Mouse (Mus musculus) gastrocnemius, postnatal 25 days (tissue): ENCODE results near the gene Chodl. TPM values are rescaled to one million over a fixed set of nuclear protein-coding genes. Genes with fewer than 3 reads are reported as not detected.
A peak's percentile ranks its signal among the peaks of the same experiment; 100 is the strongest.

Experiments used
- DNase-seq: peaks from one replicate; pipeline ENCODE4 v3.0.0; 2022
- long read RNA-seq, 2 experiments: library from polyadenylated mRNA; stranded (forward); transcript quantifications; one replicate each; pipeline ENCODE4 v2.0.0; 2021
- total RNA-seq, 2 experiments: library from RNA; stranded (reverse); gene quantifications; 1 replicate in 1 of 2; 2 replicates in 1 of 2; pipeline ENCODE4 v1.2.3; 2021

Chodl gene
- total RNA-seq = 10 to 100 TPM in 1 of 2 experiments, 1 to 10 TPM in 1; 6.2 to 11.7 TPM
- long read RNA-seq, experiment 1, transcript Chodl-201 (6 exons, 2,535 nt) = major isoform, 10 of 20 reads
- long read RNA-seq, experiment 1, partial matches to known transcripts = 0 of 20 reads
- long read RNA-seq, experiment 1, other reads (novel, unspliced or antisense) = 10 of 20 reads
- long read RNA-seq, experiment 2, transcript Chodl-201 (6 exons, 2,535 nt) = major isoform, 13 of 27 reads
- long read RNA-seq, experiment 2, partial matches to known transcripts = 0 of 27 reads
- long read RNA-seq, experiment 2, other reads (novel, unspliced or antisense) = 14 of 27 reads

- DNase-seq = peak; percentile 25
Observed at GRCm38 (mm10) chr16:78930382-78931286, at the start of gene Chodl. TSS of gene Chodl (plus strand) at chr16:78930948.

DNA sequence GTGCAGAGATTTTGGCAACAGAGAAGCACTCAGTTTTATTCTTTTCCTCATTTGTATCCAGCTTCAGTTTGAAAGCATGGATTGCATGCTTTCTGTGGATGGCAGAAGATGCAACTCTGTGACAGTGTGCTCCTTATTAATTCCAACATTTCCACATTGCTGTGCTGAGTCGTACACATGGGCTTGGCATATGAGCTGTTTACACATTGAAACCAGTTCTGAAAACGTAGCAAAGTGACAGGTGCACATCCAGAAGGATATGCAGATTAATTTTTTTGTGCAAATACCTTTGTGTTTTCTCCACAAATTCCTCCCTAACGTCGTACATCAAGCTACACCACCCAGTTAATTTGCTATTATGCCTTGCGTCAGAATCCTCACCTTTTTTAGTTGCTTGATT is 8.1 kb upstream of the Chodl start:
- no peak for DNase-seq

DNA sequence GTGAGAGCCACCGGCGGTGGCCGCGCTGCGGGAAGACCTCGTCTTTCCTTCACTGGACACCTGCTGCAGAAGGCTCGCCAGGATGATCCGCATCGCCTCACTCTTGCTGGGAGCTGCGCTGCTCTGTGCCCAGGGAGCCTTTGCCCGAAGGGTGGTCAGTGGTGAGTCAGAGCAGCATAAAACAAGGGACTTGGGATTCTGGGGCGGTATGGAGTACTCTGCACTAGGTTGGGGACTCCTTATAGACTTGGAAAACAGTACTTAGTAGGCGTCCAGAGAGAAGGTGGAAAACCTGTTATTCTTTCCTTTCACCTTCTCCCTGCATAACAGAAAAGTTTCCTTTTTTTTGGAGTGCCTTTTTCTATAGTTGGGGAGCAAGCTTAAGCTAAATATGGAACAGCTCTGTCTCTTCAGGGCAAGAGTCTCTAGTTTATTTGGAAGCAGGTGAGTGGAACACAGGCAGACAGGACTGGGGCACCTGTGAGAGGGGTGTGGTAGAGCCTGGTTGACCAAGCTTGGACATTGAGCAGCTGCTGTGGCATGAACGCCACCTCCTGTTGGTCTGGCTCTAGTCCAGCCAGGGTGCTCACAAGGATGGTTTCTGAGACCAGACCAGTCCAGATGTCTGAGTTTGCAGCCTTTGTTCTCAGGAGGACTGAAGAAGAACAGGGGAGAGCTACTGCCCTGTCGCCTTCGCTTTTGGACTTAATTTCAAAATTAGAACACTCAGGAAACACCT is 708 bp downstream of the Chodl start:
- DNase-seq = no peak

DNA sequence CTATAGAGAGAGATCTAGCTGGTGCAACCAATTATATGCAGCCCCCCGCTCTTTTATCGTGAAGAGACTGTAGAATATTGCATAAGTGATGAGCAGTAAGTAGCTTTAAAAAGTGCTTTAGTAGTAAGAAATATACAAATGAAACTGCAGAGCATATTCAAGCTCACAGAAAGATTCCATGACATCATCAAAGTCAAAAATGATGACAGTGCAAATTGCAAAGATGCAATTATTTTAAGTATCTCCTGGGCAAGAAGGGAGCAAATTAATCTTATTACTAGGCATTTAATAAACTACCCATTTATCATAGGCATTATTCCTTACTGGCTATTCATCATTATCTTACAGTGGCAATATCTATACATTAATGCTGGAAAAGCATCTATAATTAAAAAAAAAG is 3.5 kb downstream of the Chodl start:
- DNase-seq = no peak

DNA sequence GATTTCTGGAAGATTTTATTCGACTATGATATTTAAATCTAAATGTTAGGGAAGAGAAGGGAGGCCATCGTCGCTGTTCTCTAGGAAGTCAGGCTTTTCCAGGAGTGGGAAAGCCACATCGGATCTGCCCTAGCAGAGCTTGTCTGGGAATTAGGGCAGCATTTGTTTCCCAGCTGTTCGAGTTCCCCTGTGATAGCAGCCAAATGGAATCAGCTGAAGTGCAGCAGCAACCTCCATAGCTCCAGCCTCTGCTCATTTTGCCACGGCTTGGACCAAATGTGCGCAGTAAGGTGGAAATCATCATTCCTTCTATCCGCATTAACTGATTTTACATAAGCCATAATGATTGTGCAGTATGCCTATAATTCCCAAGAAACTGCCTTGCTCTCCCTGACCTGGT is 7.0 kb downstream of the Chodl start:
- DNase-seq = peak; percentile 8

- no peak for DNase-seq
Observed at GRCm38 (mm10) chr16:78950359-78950758, 19.6 kb downstream of the Chodl start.

GRCm38 (mm10) chr16:78957434-78957833 is 26.7 kb downstream of the Chodl start:
- DNase-seq = no peak

GRCm38 (mm10) chr16:78969091-78969731 is 38.5 kb downstream of the Chodl start:
- DNase-seq = no peak

DNA sequence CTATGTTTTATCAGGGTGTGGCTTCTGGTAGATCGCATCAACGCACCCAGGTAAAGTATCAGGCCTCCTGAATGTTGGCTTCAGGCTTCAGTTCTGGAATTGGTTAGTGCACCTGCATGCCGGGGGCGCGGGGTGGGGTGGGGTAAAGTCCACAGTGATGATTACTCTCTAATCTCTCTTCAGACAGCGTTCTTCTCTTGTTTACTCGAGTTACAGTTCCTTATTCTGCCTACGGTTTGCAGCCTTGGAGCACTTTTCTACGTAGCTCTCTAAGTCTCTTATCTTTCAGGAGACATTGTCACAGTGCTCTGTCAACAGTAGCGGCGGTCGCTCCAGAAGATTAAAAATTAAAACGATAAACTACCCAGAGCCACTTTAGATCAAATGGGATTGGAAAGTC is 43.4 kb downstream of the Chodl start:
- DNase-seq = no peak

GRCm38 (mm10) chr16:78976384-78976783 is 45.6 kb downstream of the Chodl start:
- DNase-seq = no peak

Other genes starting within 250 kb of the Chodl start
- gene Tmprss15, start 160.1 kb downstream of the Chodl start, total RNA-seq = not detected